Mouse (Mus musculus): ENCODE measurements around the gene Tmub2. TPM values are rescaled to one million over a fixed set of nuclear protein-coding genes. Genes with fewer than 3 reads are reported as not detected.

Tmub2 gene
- 74.1 and 74.2 TPM in 2 replicates for polyA plus RNA-seq (2012; rRNA removed)

DNA sequence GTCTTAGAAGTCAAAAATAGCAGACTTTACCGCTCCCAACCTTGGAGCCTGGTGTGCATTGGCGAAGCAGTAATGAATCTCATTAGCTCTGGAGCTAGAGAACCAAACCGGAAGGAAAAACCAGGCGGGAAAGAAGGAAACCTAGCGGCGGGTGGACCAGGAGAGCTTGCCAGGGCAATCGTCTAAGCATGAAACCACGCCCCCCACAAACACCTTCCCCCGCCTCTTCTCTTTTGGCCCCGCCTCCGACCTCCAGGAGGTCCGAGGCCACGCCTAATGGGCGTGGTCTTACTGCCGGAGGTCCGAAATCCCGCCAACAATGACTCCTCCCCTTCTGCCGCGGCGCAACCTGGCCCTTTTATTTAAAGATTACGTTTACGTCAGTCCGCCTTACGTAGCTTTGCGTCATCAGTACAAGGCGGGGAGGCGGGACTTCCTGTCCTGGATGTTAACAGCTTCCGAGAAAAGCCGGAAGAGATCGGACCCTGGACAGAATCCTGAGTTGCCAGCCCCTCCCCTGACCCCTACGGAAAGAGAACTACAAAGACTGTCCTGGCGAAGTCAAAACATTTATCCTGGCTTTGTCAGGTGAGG is at the start of gene Tmub2:
Tmub2 (plus strand) TSS at position 431 of the 594 bp plus-strand sequence.
- WGBS = 1% methylated on average over 32 of the region's 32 CpGs
- H3K36me3 ChIP-seq (ENCODE audit: control insufficient read depth, insufficient read depth, low read length) = no peaks in the 10 kb centered on the region; the same call in 1 of the 2 replicates
- H3K27me3 ChIP-seq (ENCODE audit: control insufficient read depth, insufficient read depth, low read length) = no peaks in the 10 kb centered on the region
- H3K4me3 ChIP-seq (ENCODE audit: control insufficient read depth, insufficient read depth, low read length) = peak within 1 kb of the TSS; percentile 84
- H3K4me1 ChIP-seq (replicated peaks; ENCODE audit: control insufficient read depth, insufficient read depth, low read length) = no peaks in the 10 kb centered on the region; the same call in 1 of the 2 replicates
- H3K27ac ChIP-seq (ENCODE audit: control insufficient read depth, insufficient read depth, low read length) = peak within 1 kb of the TSS; percentile 53; the same call in 1 of the 2 replicates
- DNase-seq = peak; percentile 93
- TF ChIP-seq POLR2A (IDR thresholded peaks at IDR 0.05; ENCODE audit: control insufficient read depth, extremely low read depth, insufficient read depth, low read length, poor library complexity) = no peak
- TF ChIP-seq CTCF (IDR thresholded peaks at IDR 0.05; ENCODE audit: borderline replicate concordance, control insufficient read depth, extremely low read depth, insufficient read depth, low read length, poor library complexity) = 0 out of 2 replicates have a peak, but pooled peaks have one; percentile 48

DNA sequence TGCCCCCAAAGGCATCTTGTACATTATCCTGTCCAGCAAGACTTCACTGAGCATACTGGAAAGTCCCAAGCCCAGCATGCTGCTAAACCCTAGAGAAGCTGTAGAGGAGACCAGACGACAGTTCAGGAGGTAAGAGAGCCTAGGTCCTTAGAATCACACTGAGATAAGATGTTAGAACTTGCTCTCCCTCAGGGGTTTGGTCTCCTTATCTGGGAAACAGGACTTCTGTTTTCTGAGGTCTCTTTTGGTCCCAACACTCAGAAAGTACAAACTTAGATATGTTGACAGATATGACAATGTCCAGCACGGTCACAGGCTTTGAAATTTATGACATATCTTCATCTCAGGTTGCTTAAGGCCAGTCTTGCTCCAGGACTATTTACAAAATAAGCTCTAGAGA is 48.7 kb upstream of the Tmub2 start:
- Histone ChIP-seq H3K4me1 (replicated peaks; ENCODE audit: control insufficient read depth, insufficient read depth, low read length) (no peaks in the 10 kb centered on the region), H3K36me3 (ENCODE audit: control insufficient read depth, insufficient read depth, low read length) (no peaks in the 10 kb centered on the region), H3K27ac (ENCODE audit: control insufficient read depth, insufficient read depth, low read length) (no peak overlapping the region), H3K4me3 (ENCODE audit: control insufficient read depth, insufficient read depth, low read length) (no peak overlapping the region), H3K27me3 (ENCODE audit: control insufficient read depth, insufficient read depth, low read length) (no peaks in the 10 kb centered on the region)
- 80% methylated on average over 2 of the region's 2 CpGs for WGBS
- DNase-seq = no peak
- TF ChIP-seq CTCF (IDR thresholded peaks at IDR 0.05; ENCODE audit: borderline replicate concordance, control insufficient read depth, extremely low read depth, insufficient read depth, low read length, poor library complexity) (no peak), POLR2A (IDR thresholded peaks at IDR 0.05; ENCODE audit: control insufficient read depth, extremely low read depth, insufficient read depth, low read length, poor library complexity) (no peak)

DNA sequence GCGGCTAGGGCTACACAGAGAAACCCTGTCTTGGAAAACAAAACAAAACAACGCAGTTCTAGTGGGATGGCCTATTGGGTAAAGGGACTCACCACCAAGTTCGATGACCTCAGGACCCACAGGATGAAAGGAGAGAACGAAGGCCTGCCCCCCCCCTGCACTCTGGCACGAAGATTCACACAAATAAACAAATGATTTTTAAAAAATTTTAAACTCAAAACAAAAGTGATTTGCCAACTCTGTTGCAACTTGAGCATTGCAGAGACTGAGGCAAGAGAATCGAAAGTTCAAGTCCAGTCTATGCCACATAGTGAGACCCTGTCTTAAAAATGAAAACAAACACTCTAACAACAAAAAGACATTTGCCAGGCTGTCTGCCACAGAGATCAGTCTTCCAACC is 44.1 kb upstream of the Tmub2 start:
- DNase-seq = no peak
- Histone ChIP-seq H3K4me3 (ENCODE audit: control insufficient read depth, insufficient read depth, low read length) (no peak overlapping the region), H3K27me3 (ENCODE audit: control insufficient read depth, insufficient read depth, low read length) (peaks cover 4% of the 10 kb centered on the region; the same call in 1 of the 2 replicates), H3K36me3 (ENCODE audit: control insufficient read depth, insufficient read depth, low read length) (no peaks in the 10 kb centered on the region), H3K4me1 (replicated peaks; ENCODE audit: control insufficient read depth, insufficient read depth, low read length) (peaks cover 5% of the 10 kb centered on the region; the same call in 1 of the 2 replicates), H3K27ac (ENCODE audit: control insufficient read depth, insufficient read depth, low read length) (no peak overlapping the region)
- WGBS = 94% methylated on average over 6 of the region's 6 CpGs
- TF ChIP-seq POLR2A (IDR thresholded peaks at IDR 0.05; ENCODE audit: control insufficient read depth, extremely low read depth, insufficient read depth, low read length, poor library complexity) = no peak
- TF ChIP-seq CTCF (IDR thresholded peaks at IDR 0.05; ENCODE audit: borderline replicate concordance, control insufficient read depth, extremely low read depth, insufficient read depth, low read length, poor library complexity) = no peak

DNA sequence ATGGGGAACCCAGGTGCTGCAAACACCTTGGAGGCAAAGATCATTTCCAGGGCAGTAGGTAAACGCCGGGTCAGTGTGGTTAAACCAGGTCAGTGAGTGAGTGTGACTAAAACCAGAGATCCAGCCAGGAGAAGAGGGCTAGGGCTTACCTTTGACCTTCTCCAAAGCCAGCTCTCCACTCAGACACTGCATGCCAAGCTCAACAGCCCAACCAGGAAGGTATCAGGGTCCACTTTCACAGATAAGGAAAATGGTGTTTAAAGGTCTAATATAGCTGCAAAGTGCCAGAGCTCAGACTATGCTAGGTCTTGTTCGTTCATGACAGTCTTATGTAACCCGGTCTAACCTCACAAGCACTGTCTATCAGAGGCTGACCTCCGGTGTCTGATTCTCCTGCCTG is 43.5 kb upstream of the Tmub2 start:
- Histone ChIP-seq H3K4me1 (replicated peaks; ENCODE audit: control insufficient read depth, insufficient read depth, low read length) (peaks cover 5% of the 10 kb centered on the region; the same call in 1 of the 2 replicates), H3K27me3 (ENCODE audit: control insufficient read depth, insufficient read depth, low read length) (peaks cover 4% of the 10 kb centered on the region; the same call in 1 of the 2 replicates), H3K27ac (ENCODE audit: control insufficient read depth, insufficient read depth, low read length) (no peak overlapping the region), H3K36me3 (ENCODE audit: control insufficient read depth, insufficient read depth, low read length) (no peaks in the 10 kb centered on the region), H3K4me3 (ENCODE audit: control insufficient read depth, insufficient read depth, low read length) (no peak overlapping the region)
- TF ChIP-seq POLR2A (IDR thresholded peaks at IDR 0.05; ENCODE audit: control insufficient read depth, extremely low read depth, insufficient read depth, low read length, poor library complexity) (no peak), CTCF (IDR thresholded peaks at IDR 0.05; ENCODE audit: borderline replicate concordance, control insufficient read depth, extremely low read depth, insufficient read depth, low read length, poor library complexity) (no peak)
- no peak for DNase-seq
- 93% methylated on average over 5 of the region's 5 CpGs for WGBS

DNA sequence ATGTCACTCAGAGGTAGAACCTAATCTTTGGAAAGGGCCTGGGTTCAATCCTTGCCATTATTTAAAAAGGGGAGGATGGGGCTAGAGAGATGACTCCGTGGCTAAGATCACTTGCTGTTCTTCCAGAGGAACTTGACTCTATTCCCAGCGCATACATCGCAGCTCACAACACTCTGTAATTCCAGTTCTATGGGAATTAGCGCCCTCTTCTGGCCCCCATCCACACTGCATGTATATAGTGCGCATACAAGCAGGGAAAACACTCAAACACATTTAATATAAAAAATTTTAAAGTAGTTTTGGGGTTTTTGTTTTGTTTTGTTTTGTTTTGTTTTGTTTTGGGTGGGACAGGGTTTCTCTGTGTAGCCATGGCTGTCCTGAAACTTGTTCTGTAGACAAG is 42.9 kb upstream of the Tmub2 start:
- Histone ChIP-seq H3K4me3 (ENCODE audit: control insufficient read depth, insufficient read depth, low read length) (no peak overlapping the region), H3K27ac (ENCODE audit: control insufficient read depth, insufficient read depth, low read length) (no peak overlapping the region), H3K36me3 (ENCODE audit: control insufficient read depth, insufficient read depth, low read length) (no peaks in the 10 kb centered on the region), H3K27me3 (ENCODE audit: control insufficient read depth, insufficient read depth, low read length) (peaks cover 4% of the 10 kb centered on the region; the same call in 1 of the 2 replicates), H3K4me1 (replicated peaks; ENCODE audit: control insufficient read depth, insufficient read depth, low read length) (peaks cover 5% of the 10 kb centered on the region; the same call in 1 of the 2 replicates)
- no peak for DNase-seq
- WGBS = 65% methylated on average over 5 of the region's 5 CpGs
- TF ChIP-seq POLR2A (IDR thresholded peaks at IDR 0.05; ENCODE audit: control insufficient read depth, extremely low read depth, insufficient read depth, low read length, poor library complexity) = no peak
- no peak for TF ChIP-seq CTCF (IDR thresholded peaks at IDR 0.05; ENCODE audit: borderline replicate concordance, control insufficient read depth, extremely low read depth, insufficient read depth, low read length, poor library complexity)

DNA sequence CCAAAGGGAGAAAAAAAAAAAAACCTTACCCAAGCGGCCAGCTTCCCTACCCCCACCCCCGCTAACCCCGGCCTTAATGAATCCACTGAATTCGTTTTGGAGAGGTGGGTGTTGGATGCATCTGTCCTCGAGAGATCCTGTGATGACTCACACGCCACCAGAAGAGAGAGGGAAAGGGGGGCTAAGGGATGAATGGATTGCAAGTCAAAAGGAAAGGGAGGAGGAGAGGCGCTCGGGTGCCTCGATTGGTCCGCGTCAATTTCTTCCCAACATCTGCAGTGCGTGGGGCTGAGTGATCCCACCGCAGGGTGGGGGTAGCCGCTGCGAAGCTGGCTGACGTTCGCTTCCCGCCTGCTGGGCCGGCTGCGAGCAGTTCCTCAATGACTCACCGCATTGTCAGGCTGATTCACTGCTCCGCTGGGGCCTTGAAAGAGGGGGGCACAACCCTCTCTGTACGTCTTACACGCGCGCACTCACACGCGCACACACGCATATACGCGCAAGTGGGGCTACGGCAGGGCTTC is 39.7 kb upstream of the Tmub2 start:
- no peak overlapping the region for H3K4me3 ChIP-seq (ENCODE audit: control insufficient read depth, insufficient read depth, low read length)
- DNase-seq = no peak
- peaks cover 16% of the 10 kb centered on the region for H3K4me1 ChIP-seq (replicated peaks; ENCODE audit: control insufficient read depth, insufficient read depth, low read length)
- peaks cover 4% of the 10 kb centered on the region; the same call in 1 of the 2 replicates for H3K27me3 ChIP-seq (ENCODE audit: control insufficient read depth, insufficient read depth, low read length)
- no peaks in the 10 kb centered on the region for H3K36me3 ChIP-seq (ENCODE audit: control insufficient read depth, insufficient read depth, low read length)
- no peak overlapping the region for H3K27ac ChIP-seq (ENCODE audit: control insufficient read depth, insufficient read depth, low read length)
- TF ChIP-seq CTCF (IDR thresholded peaks at IDR 0.05; ENCODE audit: borderline replicate concordance, control insufficient read depth, extremely low read depth, insufficient read depth, low read length, poor library complexity) = no peak
- TF ChIP-seq POLR2A (IDR thresholded peaks at IDR 0.05; ENCODE audit: control insufficient read depth, extremely low read depth, insufficient read depth, low read length, poor library complexity) = no peak
- 3% methylated on average over 32 of the region's 32 CpGs for WGBS
